Mouse (Mus musculus) bone marrow, adult 2 months (tissue): Measurements from ENCODE around the gene Arhgap33.

Source experiments
- CTCF ChIP-seq: fragments of 200-500 bp; IDR thresholded peaks from 2 replicates; pipeline ENCODE4 v1.5.1; 2011; ENCODE audit warnings: low read length, control low read depth; ENCODE audit not compliant: control insufficient read depth, insufficient read depth
- POLR2A ChIP-seq: fragments of 200-500 bp; IDR thresholded peaks from 2 replicates; pipeline ENCODE4 v1.6.1; 2011; ENCODE audit warnings: low read depth, mild to moderate bottlenecking, control low read depth, low read length, borderline replicate concordance; ENCODE audit not compliant: control insufficient read depth

GRCm38 (mm10) chr7:30581547-30581946 is 46.7 kb upstream of the Arhgap33 start:
- TF ChIP-seq POLR2A: no peak
- no peak for TF ChIP-seq CTCF
